Mouse (Mus musculus) brain, embryonic 14.5 days (tissue): Measurements from ENCODE around the gene Rps11. TPM values are rescaled to one million over a fixed set of nuclear protein-coding genes. Genes with fewer than 3 reads are reported as not detected.
"Not testable (repeated sequence)": the region's sequence is repeated elsewhere in the genome, so short reads cannot be mapped to it uniquely, and the experiment has no call there.

Source experiments
- DNase-seq: peaks from one replicate; pipeline ENCODE4 v3.0.0-alpha.2; 2011; ENCODE audit warnings: low read depth
- CTCF ChIP-seq: fragments of 200-500 bp; IDR thresholded peaks from 2 replicates; pipeline ENCODE4 v1.5.1; 2012; ENCODE audit warnings: inconsistent platforms, mild to moderate bottlenecking, moderate library complexity, borderline replicate concordance; ENCODE audit not compliant: insufficient read depth, insufficient read length; ENCODE audit errors: extremely low read depth
- POLR2A ChIP-seq: fragments of 200-500 bp; IDR thresholded peaks from 2 replicates; pipeline ENCODE4 v1.6.1; 2012; ENCODE audit warnings: mild to moderate bottlenecking, inconsistent platforms, borderline replicate concordance; ENCODE audit not compliant: poor library complexity, insufficient read depth, insufficient read length, severe bottlenecking; ENCODE audit errors: extremely low read depth
- polyA plus RNA-seq: library from polyadenylated mRNA; depleted of rRNA; stranded (reverse); fragments of >200 nt; gene quantifications from 2 replicates; pipeline ENCODE4 v1.2.3, GENCODE M21; 2012; rRNA removed

Rps11 gene
- polyA plus RNA-seq = 421 and 634 TPM in 2 replicates

DNA sequence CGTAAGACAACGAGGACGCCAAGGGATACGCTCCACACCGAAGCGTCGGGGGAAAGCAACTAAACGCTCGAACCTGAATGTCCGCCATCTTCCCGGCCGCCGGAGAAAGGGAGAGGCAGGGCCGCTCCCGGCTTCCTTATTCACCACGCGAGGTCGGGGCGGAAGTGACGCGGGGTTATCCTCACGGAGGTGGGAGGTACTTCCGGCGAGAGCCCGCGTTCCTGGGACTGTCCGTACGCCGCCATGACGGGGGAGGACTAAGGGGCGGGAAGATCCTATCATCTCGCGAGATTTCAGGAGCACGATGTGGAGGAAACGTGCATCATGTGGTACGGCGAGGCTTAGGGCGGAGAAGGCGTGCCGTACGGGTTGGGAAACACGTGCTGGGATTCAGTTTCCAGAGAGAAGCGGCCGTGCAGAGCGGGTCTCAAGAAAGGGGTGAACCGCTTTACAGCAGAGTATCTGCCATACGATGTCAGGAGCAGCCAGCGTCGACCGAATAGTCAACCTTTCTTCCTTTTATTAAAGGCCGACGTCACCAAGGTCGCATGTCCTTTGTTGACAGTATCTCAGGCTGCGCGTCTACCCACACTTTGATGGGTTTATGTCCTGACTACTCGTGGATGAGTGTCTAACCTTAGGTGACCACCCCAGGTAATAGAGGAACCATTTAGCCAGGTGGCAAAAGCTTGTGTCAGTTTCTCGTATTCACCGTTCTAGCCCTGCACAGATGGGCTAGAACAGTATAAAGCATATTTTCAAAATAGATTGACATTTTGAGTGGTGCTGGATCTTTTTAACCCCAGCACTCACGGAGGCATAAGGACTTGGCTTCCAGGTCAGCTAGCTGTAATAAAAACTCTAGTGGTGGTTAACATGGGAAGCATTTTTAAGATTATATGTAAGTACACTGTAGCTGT lies at the start of gene Rps11:
Gene Rps11 (minus strand): TSS at position 216 of the 920 bp plus-strand sequence.
- DNase-seq = peak; percentile 100
- TF ChIP-seq CTCF = no peak
- TF ChIP-seq POLR2A = peak; percentile 56; the same call in 1 of the 2 replicates

DNA sequence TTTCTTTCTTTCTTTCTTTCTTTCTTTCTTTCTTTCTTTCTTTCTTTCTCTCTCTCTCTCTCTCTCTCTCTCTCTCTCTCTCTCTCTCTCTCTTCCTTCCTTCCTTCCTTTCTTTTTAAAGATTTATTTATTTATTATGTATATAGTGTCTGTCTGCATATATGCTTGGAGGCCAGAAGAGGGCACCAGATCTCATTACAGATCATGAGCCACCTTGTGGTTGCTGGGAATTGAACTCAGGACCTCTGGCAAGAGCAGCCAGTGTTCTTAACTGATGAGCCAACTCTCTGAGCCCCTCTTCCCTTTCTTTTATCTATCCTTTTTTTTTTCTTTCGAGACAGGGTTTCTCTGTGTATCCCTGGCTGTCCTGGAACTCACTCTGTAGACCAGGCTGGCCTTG lies 49.5 kb upstream of the Rps11 start:
- not testable (repeated sequence) for DNase-seq

DNA sequence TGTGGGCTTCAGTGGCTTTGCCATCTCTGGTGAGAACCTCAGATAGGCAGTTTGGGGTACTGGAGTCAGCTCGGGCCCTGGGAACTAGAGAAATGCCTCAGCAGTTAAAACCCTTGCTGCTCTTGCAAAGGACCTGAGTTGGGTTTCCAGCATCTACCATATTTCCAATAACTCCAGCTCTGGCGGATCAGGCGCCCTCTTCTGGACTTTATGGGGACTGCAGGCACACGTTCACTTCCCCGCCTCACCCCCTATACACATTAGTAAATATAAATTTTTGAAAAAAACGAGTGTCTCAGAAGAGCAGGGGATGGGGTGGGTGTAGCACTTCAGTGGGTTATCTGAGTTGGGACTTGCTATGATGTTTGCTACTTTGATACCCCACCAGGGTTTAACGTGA lies 48.7 kb upstream of the Rps11 start:
- TF ChIP-seq CTCF (peak; percentile 38; the same call in 1 of the 2 replicates), POLR2A (no peak)
- DNase-seq = no peak

DNA sequence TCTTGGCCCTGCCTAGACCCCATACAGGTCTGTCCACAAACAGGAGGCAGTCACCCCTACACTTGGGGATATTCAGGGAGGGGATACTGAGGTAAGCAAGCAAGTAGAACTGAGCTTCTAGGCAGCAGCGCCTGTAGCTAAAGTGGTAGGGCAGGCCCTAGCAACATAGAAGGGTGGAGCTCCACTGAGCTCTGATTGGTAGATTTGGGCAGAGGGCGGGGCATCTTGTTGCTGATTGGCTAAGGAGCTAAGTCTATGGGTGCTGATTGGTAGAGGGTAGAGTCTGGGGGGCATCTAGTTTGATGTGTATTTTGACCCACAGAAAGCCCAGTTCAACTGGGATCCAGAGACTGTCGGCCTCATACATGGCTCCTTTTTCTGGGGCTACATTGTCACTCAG lies 45.3 kb upstream of the Rps11 start:
- TF ChIP-seq CTCF (no peak), POLR2A (no peak)
- no peak for DNase-seq

DNA sequence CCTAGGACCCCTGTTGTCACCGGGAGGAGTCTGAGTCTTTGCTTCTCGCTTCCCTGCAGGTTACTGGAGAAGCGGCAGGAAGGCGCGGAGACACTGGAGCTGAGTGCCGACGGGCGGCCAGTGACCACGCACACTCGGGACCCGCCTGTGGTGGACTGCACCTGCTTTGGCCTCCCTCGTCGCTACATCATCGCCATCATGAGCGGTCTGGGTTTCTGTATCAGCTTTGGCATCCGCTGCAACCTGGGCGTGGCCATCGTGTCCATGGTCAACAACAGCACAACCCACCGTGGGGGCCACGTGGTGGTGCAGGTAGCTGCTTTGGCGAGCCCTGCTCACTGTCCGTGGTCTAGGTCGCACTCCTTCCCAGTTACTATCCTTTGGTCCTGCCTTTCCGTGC lies 44.4 kb upstream of the Rps11 start:
- no peak for DNase-seq
- TF ChIP-seq CTCF (no peak), POLR2A (no peak)

DNA sequence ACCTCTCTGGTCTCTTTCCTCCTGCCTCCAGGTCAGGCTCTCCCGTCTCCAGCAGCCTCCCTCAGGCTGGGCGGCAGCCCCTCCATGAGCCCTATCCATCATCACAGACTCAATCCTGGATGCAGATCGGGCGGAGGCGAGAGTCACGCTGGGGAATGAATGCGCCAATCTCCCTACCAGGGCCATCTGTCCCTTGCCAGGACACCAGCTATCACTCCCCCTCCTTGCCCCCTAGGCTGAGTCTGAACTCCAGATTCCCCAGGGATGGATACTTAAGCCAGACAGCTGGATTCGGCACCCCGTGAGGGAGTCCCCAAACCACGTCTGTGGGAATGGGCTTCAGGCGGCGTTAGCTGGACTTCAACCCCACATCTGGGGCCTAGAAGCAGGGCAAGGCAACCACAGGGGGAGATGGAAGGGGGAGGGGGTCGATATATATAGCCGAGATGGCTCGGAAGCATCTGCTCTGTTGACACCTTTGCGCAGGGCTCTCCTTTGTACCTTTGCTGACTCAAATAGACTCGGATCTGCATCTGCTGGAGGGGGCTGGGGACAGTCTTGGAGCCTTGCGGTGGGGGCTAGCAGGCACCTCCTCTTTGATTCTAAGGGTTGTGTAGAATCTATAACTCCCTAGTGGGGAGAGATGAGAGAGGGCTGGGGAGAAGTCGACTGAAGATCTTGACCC lies 43.7 kb upstream of the Rps11 start:
- peak; percentile 57 for DNase-seq
- TF ChIP-seq CTCF = no peak
- TF ChIP-seq POLR2A = no peak

DNA sequence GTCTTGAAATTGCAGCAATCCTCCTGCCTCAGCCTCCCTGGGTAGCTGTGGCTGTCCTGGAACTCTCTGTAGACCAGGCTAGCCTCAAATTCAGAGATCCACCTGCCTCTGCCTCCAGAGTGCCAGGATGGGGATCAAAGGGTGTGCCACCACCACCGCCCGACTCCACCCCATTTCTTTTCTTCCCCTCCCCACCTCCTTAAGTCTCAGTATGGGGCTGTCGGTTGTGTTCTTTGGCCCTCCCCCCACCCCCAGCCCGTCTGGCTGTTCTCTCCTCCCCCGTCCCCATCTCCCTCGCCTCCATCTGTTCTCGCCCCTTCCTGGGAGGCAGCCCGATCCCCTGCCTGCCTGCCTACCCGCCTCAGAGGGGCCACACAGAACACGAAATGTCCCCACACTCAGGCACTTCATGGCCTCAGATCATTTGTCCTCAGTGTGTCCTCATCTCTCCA lies 42.7 kb upstream of the Rps11 start:
- TF ChIP-seq POLR2A = no peak
- DNase-seq = peak; percentile 57

DNA sequence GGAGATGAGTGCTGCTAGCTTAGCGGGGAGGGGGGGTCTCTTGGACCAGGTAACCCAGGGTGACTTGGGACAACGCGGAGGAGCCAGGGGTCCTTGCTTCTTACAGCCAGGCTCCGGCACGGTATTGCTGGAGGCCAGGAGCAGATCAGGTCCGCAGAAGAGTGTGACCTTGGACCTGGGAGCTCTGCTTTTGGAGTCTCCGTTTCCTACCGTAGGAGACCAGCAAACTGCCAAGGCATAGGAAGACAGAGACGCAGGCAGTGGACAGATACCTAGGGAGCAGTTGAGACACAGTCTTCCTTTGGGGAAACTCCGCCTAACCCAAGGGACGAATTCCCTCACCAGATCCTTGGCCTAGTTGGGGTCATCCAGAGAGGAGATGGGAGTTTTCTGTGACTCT lies 41.5 kb upstream of the Rps11 start:
- no peak for TF ChIP-seq POLR2A
- TF ChIP-seq CTCF = no peak
- no peak for DNase-seq

DNA sequence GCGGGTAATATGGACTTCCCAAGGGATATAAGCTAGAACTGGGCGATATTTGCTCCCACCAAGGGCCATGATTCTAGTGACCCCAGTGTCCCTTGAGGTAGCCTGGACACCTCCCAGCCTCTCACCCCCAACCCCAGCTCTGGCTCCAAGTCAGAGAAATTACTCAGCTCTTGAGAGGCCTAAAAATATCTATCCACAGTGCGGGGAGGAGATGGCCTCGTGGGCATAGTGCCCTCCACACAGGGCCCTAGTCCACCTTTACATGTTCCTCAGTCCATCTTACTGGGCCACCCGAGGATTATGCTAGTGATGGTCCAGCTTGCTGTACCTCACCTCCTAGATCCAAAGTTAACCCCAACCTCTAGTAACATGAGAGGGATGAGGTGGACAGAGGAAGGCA lies 40.6 kb upstream of the Rps11 start:
- DNase-seq = no peak
- TF ChIP-seq POLR2A (no peak), CTCF (no peak)

DNA sequence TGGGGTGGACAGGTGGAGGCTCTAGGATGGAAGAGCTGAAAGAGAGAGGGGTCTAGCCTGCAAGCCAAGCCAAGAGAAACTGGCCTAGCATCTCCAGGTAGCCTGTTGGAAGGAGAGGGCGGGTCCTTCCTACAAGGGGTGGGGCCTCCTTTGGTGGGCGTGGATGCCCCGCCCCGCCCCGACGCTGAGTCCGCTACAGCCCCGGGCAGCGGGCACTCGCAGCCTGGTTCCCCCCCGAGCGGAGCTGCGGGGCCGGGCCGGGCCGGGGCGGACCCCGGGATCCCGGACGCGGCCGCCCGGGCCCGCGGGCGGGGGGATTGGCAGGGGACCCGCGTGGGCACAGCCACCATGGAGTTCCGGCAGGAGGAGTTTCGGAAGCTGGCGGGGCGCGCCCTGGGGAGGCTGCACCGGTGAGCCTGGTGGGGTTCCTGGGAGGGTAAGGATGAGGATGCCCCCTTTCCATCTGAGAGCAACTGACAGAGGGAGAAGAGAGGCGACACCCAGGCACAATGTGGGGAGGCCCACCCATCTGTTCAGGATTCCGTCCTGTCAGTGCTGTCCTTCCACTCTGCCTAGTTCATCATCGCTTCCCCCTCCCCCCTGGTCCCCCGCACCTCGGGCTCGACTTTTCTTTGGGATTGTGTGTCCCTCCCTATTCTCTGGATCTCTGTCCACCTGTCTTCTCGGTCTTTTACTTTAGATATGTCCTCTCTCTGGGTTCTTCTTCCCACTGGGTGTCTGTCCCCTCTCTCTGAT lies 39.7 kb upstream of the Rps11 start, which contains the start of gene Slc17a7:
Gene Slc17a7 (plus strand): TSS at position 215 of the 756 bp plus-strand sequence.
- TF ChIP-seq POLR2A (no peak), CTCF (no peak)
- peak; percentile 34 for DNase-seq

DNA sequence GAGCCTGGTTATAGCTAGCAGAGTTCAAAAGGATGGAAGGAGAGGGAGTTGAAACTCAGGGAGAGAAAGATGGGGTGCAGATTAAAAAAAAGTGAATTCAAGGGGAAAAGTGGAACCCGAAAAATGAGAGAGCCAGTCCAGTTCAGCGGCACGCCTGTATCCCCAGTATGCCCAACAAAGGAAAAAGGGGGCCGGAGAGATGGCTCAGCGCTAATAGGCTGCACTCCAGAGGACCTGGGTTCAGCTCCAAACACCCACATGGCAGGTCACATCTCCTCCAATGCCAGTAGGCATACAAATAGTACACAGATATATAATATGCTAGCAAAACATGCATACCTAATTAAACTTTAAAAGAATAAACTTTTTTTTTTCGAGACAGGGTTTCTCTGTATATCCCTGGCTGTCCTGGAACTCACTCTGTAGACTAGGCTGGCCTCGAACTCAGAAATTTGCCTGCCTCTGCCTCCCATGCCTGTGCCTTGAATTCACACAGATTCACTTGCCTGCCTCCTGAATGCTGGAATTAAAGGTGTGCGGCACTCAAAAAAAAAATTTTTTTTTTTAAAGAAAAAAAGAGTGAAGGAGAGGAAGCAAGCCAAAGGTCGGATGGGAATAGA lies 38.9 kb upstream of the Rps11 start:
- TF ChIP-seq POLR2A (no peak), CTCF (no peak)
- DNase-seq = no peak
